Mouse (Mus musculus) MEL (cell line): ENCODE results near the gene Naa25. TPM values are rescaled to one million over a fixed set of nuclear protein-coding genes. Genes with fewer than 3 reads are reported as not detected.
A peak's percentile ranks its signal among the peaks of the same experiment; 100 is the strongest.

Experiments
- DNase-seq: peaks from one replicate; pipeline ENCODE4 v3.0.0; 2011; ENCODE audit warnings: low read depth, low spot score
- H3K27ac ChIP-seq: 2 replicates; pipeline ENCODE4 v1.5.1; 2012; ENCODE audit warnings: low read depth, mild to moderate bottlenecking, control low read depth, low read length, moderate library complexity; ENCODE audit not compliant: control insufficient read depth
- H3K27me3 ChIP-seq, 2 experiments: fragments of 150-350 bp in 1 of 2; sonication (generic) in 1 of 2; 2 replicates each; pipeline ENCODE4 v1.6.1; 2012; ENCODE audit warnings: low read length in 2 of 2, mild to moderate bottlenecking in 2 of 2, improper control_type of control experiment in 1 of 2, moderate library complexity in 1 of 2; ENCODE audit not compliant: insufficient read depth in 2 of 2, control insufficient read depth in 1 of 2
- H3K36me3 ChIP-seq, 2 experiments: 2 replicates each; pipeline ENCODE4 v1.6.1; 2012 to 2014; ENCODE audit warnings: low read length in 2 of 2, improper control_type of control experiment in 1 of 2, inconsistent platforms in 1 of 2, mild to moderate bottlenecking in 1 of 2; ENCODE audit not compliant: insufficient read depth in 2 of 2, control insufficient read depth in 1 of 2
- H3K4me1 ChIP-seq, 2 experiments: fragments of 150-350 bp in 1 of 2; sonication (generic) in 1 of 2; 2 replicates each; pipeline ENCODE4 v1.6.1; 2012; ENCODE audit warnings: low read length in 2 of 2, improper control_type of control experiment in 1 of 2, mild to moderate bottlenecking in 1 of 2; ENCODE audit not compliant: insufficient read depth in 2 of 2, control insufficient read depth in 1 of 2
- H3K4me3 ChIP-seq, 2 experiments: fragments of 150-350 bp in 1 of 2; sonication (generic) in 1 of 2; 2 replicates each; pipeline ENCODE4 v1.5.1; 2012; ENCODE audit warnings: low read depth in 2 of 2, low read length in 2 of 2, mild to moderate bottlenecking in 2 of 2, moderate library complexity in 2 of 2, control low read depth in 1 of 2, improper control_type of control experiment in 1 of 2; ENCODE audit not compliant: control insufficient read depth in 1 of 2, insufficient read depth in 1 of 2
- H3K79me2 ChIP-seq: 2 replicates; pipeline ENCODE4 v1.6.1; 2012; ENCODE audit warnings: mild to moderate bottlenecking, low read length, moderate library complexity; ENCODE audit not compliant: control insufficient read depth, poor library complexity, insufficient read depth
- H3K9ac ChIP-seq: 2 replicates; pipeline ENCODE4 v1.6.1; 2012; ENCODE audit warnings: low read depth, mild to moderate bottlenecking, control low read depth, low read length, moderate library complexity; ENCODE audit not compliant: control insufficient read depth, poor library complexity, severe bottlenecking
- H3K9me3 ChIP-seq: fragments of 150-350 bp; sonication (generic); replicated peaks from 2 replicates; pipeline ENCODE4 v1.6.1; 2012; ENCODE audit warnings: mild to moderate bottlenecking, low read length, improper control_type of control experiment, moderate library complexity; ENCODE audit not compliant: insufficient read depth
- BHLHE40 ChIP-seq: IDR thresholded peaks from 2 replicates; pipeline ENCODE4 v1.6.1; 2012; ENCODE audit warnings: low read depth, mild to moderate bottlenecking, inconsistent platforms, low read length, improper control_type of control experiment, borderline replicate concordance
- CHD1 ChIP-seq: IDR thresholded peaks from 2 replicates; pipeline ENCODE4 v1.6.1; 2012; ENCODE audit warnings: low read depth, mild to moderate bottlenecking, inconsistent platforms, low read length, improper control_type of control experiment
- CHD2 ChIP-seq: IDR thresholded peaks from 2 replicates; pipeline ENCODE4 v1.6.1; 2011; ENCODE audit warnings: low read length, improper control_type of control experiment
- E2F4 ChIP-seq: IDR thresholded peaks from 2 replicates; pipeline ENCODE4 v1.6.1; 2011; ENCODE audit warnings: low read depth, low read length, improper control_type of control experiment, borderline replicate concordance
- ELF1 ChIP-seq: IDR thresholded peaks from 2 replicates; pipeline ENCODE4 v1.6.1; 2014; ENCODE audit warnings: low read depth, mild to moderate bottlenecking, inconsistent platforms, low read length, improper control_type of control experiment, moderate library complexity
- EP300 ChIP-seq, 2 experiments: IDR thresholded peaks; 2 replicates each; pipeline ENCODE4 v1.6.1; 2011; ENCODE audit warnings: improper control_type of control experiment in 2 of 2, low read length in 2 of 2, low read depth in 1 of 2, mild to moderate bottlenecking in 1 of 2
- ETS1 ChIP-seq: IDR thresholded peaks from 2 replicates; pipeline ENCODE4 v1.6.1; 2012; ENCODE audit warnings: low read depth, mild to moderate bottlenecking, inconsistent platforms, low read length, improper control_type of control experiment, moderate library complexity
- GATA1 ChIP-seq: IDR thresholded peaks from 2 replicates; pipeline ENCODE4 v1.6.1; 2011; ENCODE audit warnings: low read depth, low read length, improper control_type of control experiment
- HCFC1 ChIP-seq: IDR thresholded peaks from 2 replicates; pipeline ENCODE4 v1.6.1; 2012; ENCODE audit warnings: low read depth, mild to moderate bottlenecking, inconsistent platforms, low read length, improper control_type of control experiment, moderate library complexity
- JUND ChIP-seq: IDR thresholded peaks from 2 replicates; pipeline ENCODE4 v1.6.1; 2011; ENCODE audit warnings: low read depth, mild to moderate bottlenecking, improper control_type of control experiment, low read length
- KAT2A ChIP-seq: conservative IDR thresholded peaks from 2 replicates; pipeline ENCODE4 v1.6.1; 2012; ENCODE audit warnings: low read depth, low read length, improper control_type of control experiment, inconsistent platforms
- MAFK ChIP-seq: IDR thresholded peaks from 2 replicates; pipeline ENCODE4 v1.6.1; 2011; ENCODE audit warnings: low read depth, mild to moderate bottlenecking, low read length, improper control_type of control experiment, borderline replicate concordance
- MEF2A ChIP-seq: IDR thresholded peaks from 2 replicates; pipeline ENCODE4 v1.6.1; 2014; ENCODE audit warnings: low read depth, mild to moderate bottlenecking, inconsistent platforms, low read length, improper control_type of control experiment; ENCODE audit not compliant: poor library complexity, insufficient replicate concordance, severe bottlenecking; ENCODE audit errors: extremely low read depth
- MXI1 ChIP-seq: IDR thresholded peaks from 2 replicates; pipeline ENCODE4 v1.6.1; 2011; ENCODE audit warnings: mild to moderate bottlenecking, low read depth, low read length, improper control_type of control experiment
- MYB ChIP-seq: IDR thresholded peaks from 2 replicates; pipeline ENCODE4 v1.6.1; 2011; ENCODE audit warnings: mild to moderate bottlenecking, low read depth, low read length, improper control_type of control experiment
- MYC ChIP-seq: IDR thresholded peaks from 2 replicates; pipeline ENCODE4 v1.6.1; 2011; ENCODE audit warnings: low read depth, mild to moderate bottlenecking, low read length, improper control_type of control experiment, moderate library complexity
- NELFE ChIP-seq: IDR thresholded peaks from 2 replicates; pipeline ENCODE4 v1.6.1; 2011; ENCODE audit warnings: low read depth, low read length, improper control_type of control experiment
- NRF1 ChIP-seq: IDR thresholded peaks from 2 replicates; pipeline ENCODE4 v1.6.1; 2014; ENCODE audit warnings: low read depth, mild to moderate bottlenecking, inconsistent platforms, low read length, improper control_type of control experiment, moderate library complexity; ENCODE audit not compliant: poor library complexity, insufficient read depth, severe bottlenecking
- POLR2A ChIP-seq, 2 experiments: IDR thresholded peaks; 2 replicates each; pipeline ENCODE4 v1.6.1; 2011 to 2012; ENCODE audit warnings: low read length in 2 of 2, mild to moderate bottlenecking in 2 of 2, control low read depth in 1 of 2, improper control_type of control experiment in 1 of 2, low read depth in 1 of 2, moderate library complexity in 1 of 2; ENCODE audit not compliant: control insufficient read depth in 1 of 2, insufficient read depth in 1 of 2, poor library complexity in 1 of 2
- POLR2AphosphoS5 ChIP-seq: IDR thresholded peaks from 2 replicates; pipeline ENCODE4 v1.6.1; 2012; ENCODE audit warnings: low read depth, borderline replicate concordance, mild to moderate bottlenecking, inconsistent platforms, low read length, moderate library complexity, mixed read lengths
- RAD21 ChIP-seq: IDR thresholded peaks from 2 replicates; pipeline ENCODE4 v1.6.1; 2011; ENCODE audit warnings: mild to moderate bottlenecking, low read depth, low read length, improper control_type of control experiment
- USF1 ChIP-seq: IDR thresholded peaks from 2 replicates; pipeline ENCODE4 v1.6.1; 2014; ENCODE audit warnings: low read depth, mild to moderate bottlenecking, inconsistent platforms, low read length, improper control_type of control experiment, moderate library complexity
- USF2 ChIP-seq, 2 experiments: IDR thresholded peaks; 2 replicates each; pipeline ENCODE4 v1.6.1; 2011 to 2012; ENCODE audit warnings: improper control_type of control experiment in 2 of 2, low read length in 2 of 2, borderline replicate concordance in 1 of 2, inconsistent platforms in 1 of 2, low read depth in 1 of 2, mild to moderate bottlenecking in 1 of 2; ENCODE audit not compliant: insufficient read depth in 1 of 2
- ZMIZ1 ChIP-seq: IDR thresholded peaks from 2 replicates; pipeline ENCODE4 v1.6.1; 2012; ENCODE audit warnings: low read depth, mild to moderate bottlenecking, inconsistent platforms, low read length, improper control_type of control experiment, moderate library complexity
- ZNF384 ChIP-seq: IDR thresholded peaks from 2 replicates; pipeline ENCODE4 v1.6.1; 2012; ENCODE audit warnings: low read depth, mild to moderate bottlenecking, inconsistent platforms, low read length, improper control_type of control experiment
- polyA plus RNA-seq, 2 experiments: library from polyadenylated mRNA; stranded (reverse) in 1 of 2; unstranded in 1 of 2; fragments of >175 nt in 1 of 2; fragments of >200 nt in 1 of 2; gene quantifications; 2 replicates each; pipeline versions ENCODE4 v1.2.1 to v1.2.4; 2012; ENCODE audit warnings: low replicate concordance in 2 of 2, low read depth in 1 of 2; ENCODE audit not compliant: insufficient read length in 2 of 2, insufficient read depth in 1 of 2, missing spikeins in 1 of 2
- total RNA-seq: library from RNA; depleted of rRNA; stranded (reverse); fragments of 300-350 nt; gene quantifications from 2 replicates; pipeline ENCODE4 v1.2.3, GENCODE M21; 2012

The Naa25 gene
- total and polyA plus RNA-seq, 3 experiments = 53.0 to 59.6 TPM; not detected in 1

DNA sequence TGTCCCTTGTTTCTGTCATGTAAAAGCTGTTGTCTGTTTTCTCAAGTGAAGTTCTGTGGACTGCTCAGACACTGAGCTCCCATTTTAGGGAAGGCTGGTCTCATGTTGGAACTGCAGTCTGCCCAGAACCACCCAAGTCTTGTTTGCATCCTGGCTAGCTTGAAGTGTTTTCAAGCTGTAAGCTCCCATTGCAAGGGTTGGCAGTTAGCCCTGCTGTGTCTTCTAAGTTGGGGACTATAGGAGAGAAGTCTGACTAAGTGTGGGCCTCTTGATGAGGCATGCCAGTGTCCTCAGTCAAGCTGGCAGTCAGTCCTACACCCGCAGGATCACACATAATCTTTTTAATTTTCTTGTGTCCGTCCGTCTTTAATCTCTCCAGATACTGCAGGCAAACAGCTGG lies 31.2 kb downstream of the Naa25 start:
- no peak overlapping the region for H3K4me3 ChIP-seq
- no peak for TF ChIP-seq MXI1
- no peak for TF ChIP-seq ELF1
- TF ChIP-seq CHD1 = no peak
- no peak for TF ChIP-seq MYC
- TF ChIP-seq ZMIZ1 = no peak
- TF ChIP-seq GATA1 = no peak
- TF ChIP-seq E2F4 = no peak
- peaks cover 0 to 50% of the 10 kb centered on the region in 2 experiments; a peak in 3 of 4 replicates for H3K36me3 ChIP-seq
- H3K27ac ChIP-seq = no peak overlapping the region
- H3K9me3 ChIP-seq = no peaks in the 10 kb centered on the region
- no peaks in the 10 kb centered on the region for H3K27me3 ChIP-seq
- no peaks in the 10 kb centered on the region; the same call in 1 of the 2 replicates for H3K79me2 ChIP-seq
- DNase-seq = no peak
- H3K4me1 ChIP-seq = no peaks in the 10 kb centered on the region
- no peak overlapping the region for H3K9ac ChIP-seq

DNA sequence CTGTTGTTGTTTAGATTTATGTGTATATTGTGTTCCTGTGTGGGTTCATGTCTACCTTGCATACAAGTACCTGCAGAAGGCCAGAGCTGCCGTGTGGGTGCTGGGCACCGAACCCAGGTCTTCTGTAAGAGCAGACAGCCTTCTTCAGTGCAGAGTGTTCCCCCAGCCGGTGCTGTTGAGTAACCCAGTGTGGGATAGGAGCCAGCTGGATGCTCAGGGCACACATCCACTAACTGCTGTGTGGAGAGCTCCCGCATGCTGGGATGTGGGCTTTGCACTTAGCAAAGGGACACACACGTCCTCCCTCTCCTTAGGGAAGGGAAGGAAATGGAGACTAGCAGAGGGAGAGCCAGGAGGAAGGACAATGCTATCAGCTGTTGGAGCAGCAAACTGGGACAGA lies 40.4 kb downstream of the Naa25 start:
- Histone ChIP-seq H3K9me3 (no peaks in the 10 kb centered on the region), H3K27me3 (no peaks in the 10 kb centered on the region), H3K4me3 (no peak overlapping the region), H3K27ac (no peak overlapping the region), H3K79me2 (no peaks in the 10 kb centered on the region), H3K4me1 (no peaks in the 10 kb centered on the region), H3K9ac (no peak overlapping the region), H3K36me3 (peaks cover 0 to 48% of the 10 kb centered on the region in 2 experiments; a peak in 2 of 4 replicates)
- TF ChIP-seq MAFK = no peak
- no peak for TF ChIP-seq USF2 (IDR thresholded peaks at IDR 0.05; ENCODE audit: borderline replicate concordance in 1 of 2, insufficient read depth in 1 of 2, low read depth in 1 of 2, low read length in 2 of 2)
- no peak for TF ChIP-seq ZNF384
- 0 out of 4 replicates have a peak, but pooled peaks of 1 of the 2 experiments have one; percentile 9 for TF ChIP-seq POLR2A (IDR thresholded peaks at IDR 0.05; ENCODE audit: control insufficient read depth in 1 of 2, insufficient read depth in 1 of 2, low read depth in 1 of 2, low read length in 2 of 2, poor library complexity in 1 of 2)
- no peak for TF ChIP-seq ETS1
- no peak for TF ChIP-seq ZMIZ1
- DNase-seq = no peak

DNA sequence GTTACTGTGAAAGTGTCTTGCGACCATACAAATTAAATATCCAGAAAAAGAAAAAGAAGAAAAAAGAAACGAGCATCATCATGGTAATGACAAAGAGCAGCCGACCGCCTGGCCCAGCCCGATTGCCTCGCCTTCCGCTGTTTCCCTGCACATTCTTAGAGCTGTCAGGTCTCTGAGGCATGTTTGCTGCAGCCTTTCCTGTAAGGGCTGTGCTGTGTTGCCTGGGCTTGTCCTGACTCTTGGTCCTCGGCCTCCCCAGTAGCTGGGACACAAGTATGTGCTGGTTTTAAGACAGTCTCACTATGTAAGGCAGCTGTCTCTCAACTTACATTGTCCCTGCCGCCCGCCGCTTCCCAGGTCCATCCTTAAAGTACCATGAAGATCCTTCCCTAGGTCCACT lies 41.0 kb downstream of the Naa25 start:
- Histone ChIP-seq H3K36me3 (peaks cover 0 to 44% of the 10 kb centered on the region in 2 experiments; a peak in 2 of 4 replicates), H3K27me3 (no peaks in the 10 kb centered on the region), H3K9me3 (no peaks in the 10 kb centered on the region), H3K27ac (no peak overlapping the region), H3K4me1 (no peaks in the 10 kb centered on the region), H3K9ac (no peak overlapping the region), H3K79me2 (no peaks in the 10 kb centered on the region), H3K4me3 (no peak overlapping the region)
- DNase-seq = no peak
- TF ChIP-seq RAD21 (no peak), KAT2A (no peak), MAFK (no peak), POLR2AphosphoS5 (no peak), NRF1 (no peak), BHLHE40 (no peak), MYC (no peak), CHD2 (no peak), HCFC1 (no peak), EP300 (IDR thresholded peaks at IDR 0.05; ENCODE audit: low read depth in 1 of 2, low read length in 2 of 2) (no peak), NELFE (no peak), MYB (no peak), E2F4 (no peak), ZNF384 (no peak), MEF2A (no peak), USF1 (no peak), JUND (no peak)
